Mouse (Mus musculus): ENCODE results near the gene Map6d1. TPM values are rescaled to one million over a fixed set of nuclear protein-coding genes. Genes with fewer than 3 reads are reported as not detected.

Gene Map6d1
- polyA plus RNA-seq, 1 experiment: 0.13 TPM

GRCm38 (mm10) chr16:20234406-20234805 is 6.8 kb downstream of the Map6d1 start:
- H3K79me3 ChIP-seq (ENCODE audit: low read depth): no peaks in the 10 kb centered on the region
- no peaks in the 10 kb centered on the region for H3K27me3 ChIP-seq (ENCODE audit: control insufficient read depth, insufficient read depth, insufficient read length)
- H3K4me3 ChIP-seq (ENCODE audit: insufficient read depth, poor library complexity, severe bottlenecking): no peak overlapping the region
- TF ChIP-seq MYOG (IDR thresholded peaks at IDR 0.05; ENCODE audit: control insufficient read depth, extremely low read depth, insufficient read length) (no peak), MAX (IDR thresholded peaks at IDR 0.05) (no peak)
- peaks cover 18% of the 10 kb centered on the region for H3K36me3 ChIP-seq (ENCODE audit: control insufficient read depth, insufficient read depth)
- no peaks in the 10 kb centered on the region for H3K79me2 ChIP-seq (ENCODE audit: control insufficient read depth, insufficient read depth)
- H3ac ChIP-seq (ENCODE audit: control insufficient read depth, insufficient read length, low read depth): no peak overlapping the region

DNA sequence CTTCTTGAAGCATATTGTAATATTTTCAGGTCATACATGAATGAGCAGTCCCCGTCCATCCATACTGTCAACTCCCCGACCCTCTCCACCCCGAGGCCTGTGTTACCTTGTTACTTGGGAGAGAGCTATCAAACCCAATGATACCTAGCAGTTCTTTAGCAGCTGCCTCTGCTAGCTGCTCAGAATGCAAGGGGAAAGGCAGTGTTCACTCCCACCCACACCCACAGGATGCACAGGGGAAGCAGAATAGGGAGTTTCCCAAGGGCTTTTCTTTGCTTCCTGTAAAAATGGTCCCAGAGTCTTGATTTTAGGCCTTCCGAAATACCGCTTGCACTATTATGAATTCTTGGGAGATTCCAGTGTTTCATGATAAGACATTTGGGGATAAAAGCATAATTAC is 13.0 kb downstream of the Map6d1 start:
- H3K79me3 ChIP-seq (ENCODE audit: low read depth): no peaks in the 10 kb centered on the region
- H3K79me2 ChIP-seq (ENCODE audit: control insufficient read depth, insufficient read depth): no peaks in the 10 kb centered on the region
- no peak overlapping the region for H3K4me3 ChIP-seq (ENCODE audit: insufficient read depth, poor library complexity, severe bottlenecking)
- H3ac ChIP-seq (ENCODE audit: control insufficient read depth, insufficient read length, low read depth): no peak overlapping the region
- peaks cover 50% of the 10 kb centered on the region for H3K36me3 ChIP-seq (ENCODE audit: control insufficient read depth, insufficient read depth)
- no peak for TF ChIP-seq MYOD1 (IDR thresholded peaks at IDR 0.05; ENCODE audit: control insufficient read depth, insufficient read length, low read depth)
- TF ChIP-seq MYOG (IDR thresholded peaks at IDR 0.05; ENCODE audit: control insufficient read depth, extremely low read depth, insufficient read length): no peak
- TF ChIP-seq CTCF (IDR thresholded peaks at IDR 0.05; ENCODE audit: control insufficient read depth, insufficient read depth, insufficient read length): no peak
- no peaks in the 10 kb centered on the region for H3K27me3 ChIP-seq (ENCODE audit: control insufficient read depth, insufficient read depth, insufficient read length)

DNA sequence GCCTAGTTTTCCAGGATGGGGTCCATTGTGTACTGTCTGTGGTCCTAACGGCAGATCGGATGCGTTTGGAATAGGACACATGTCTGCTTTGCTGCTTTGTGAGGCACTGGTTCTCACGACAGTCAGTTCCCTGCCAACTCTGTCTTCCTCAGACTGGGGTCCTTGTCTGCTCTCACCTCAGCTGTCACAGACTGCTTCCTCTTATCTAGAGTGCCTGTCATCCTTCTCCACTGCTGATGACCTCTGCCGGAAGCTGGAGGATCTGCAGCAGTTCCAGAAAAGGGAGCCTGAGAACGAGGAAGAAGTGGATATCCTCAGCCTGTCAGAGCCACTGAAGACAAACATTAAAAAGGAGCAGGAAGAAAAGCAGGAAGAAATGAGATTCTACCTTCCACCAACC is 13.7 kb downstream of the Map6d1 start:
- peaks cover 57% of the 10 kb centered on the region for H3K36me3 ChIP-seq (ENCODE audit: control insufficient read depth, insufficient read depth)
- no peak overlapping the region for H3ac ChIP-seq (ENCODE audit: control insufficient read depth, insufficient read length, low read depth)
- no peaks in the 10 kb centered on the region for H3K79me2 ChIP-seq (ENCODE audit: control insufficient read depth, insufficient read depth)
- no peak overlapping the region for H3K4me3 ChIP-seq (ENCODE audit: insufficient read depth, poor library complexity, severe bottlenecking)
- no peaks in the 10 kb centered on the region for H3K79me3 ChIP-seq (ENCODE audit: low read depth)
- H3K27me3 ChIP-seq (ENCODE audit: control insufficient read depth, insufficient read depth, insufficient read length): no peaks in the 10 kb centered on the region
- TF ChIP-seq FOSL1 (IDR thresholded peaks at IDR 0.05; ENCODE audit: insufficient read depth, low read length, poor library complexity, severe bottlenecking) (no peak), CTCF (IDR thresholded peaks at IDR 0.05; ENCODE audit: control insufficient read depth, insufficient read depth, insufficient read length) (no peak), CEBPB (IDR thresholded peaks at IDR 0.05; ENCODE audit: low read depth) (no peak), MYOD1 (IDR thresholded peaks at IDR 0.05; ENCODE audit: control insufficient read depth, insufficient read length, low read depth) (no peak), MAX (IDR thresholded peaks at IDR 0.05) (no peak), USF1 (IDR thresholded peaks at IDR 0.05; ENCODE audit: low read depth) (no peak), MYOG (IDR thresholded peaks at IDR 0.05; ENCODE audit: control insufficient read depth, extremely low read depth, insufficient read length) (no peak)

- no peak overlapping the region for H3ac ChIP-seq (ENCODE audit: control insufficient read depth, insufficient read length, low read depth)
- no peaks in the 10 kb centered on the region for H3K79me2 ChIP-seq (ENCODE audit: control insufficient read depth, insufficient read depth)
- no peak overlapping the region for H3K4me3 ChIP-seq (ENCODE audit: insufficient read depth, poor library complexity, severe bottlenecking)
- no peak for TF ChIP-seq MAX (IDR thresholded peaks at IDR 0.05)
- TF ChIP-seq CEBPB (IDR thresholded peaks at IDR 0.05; ENCODE audit: low read depth): no peak
- TF ChIP-seq USF1 (IDR thresholded peaks at IDR 0.05; ENCODE audit: low read depth): no peak
- no peak for TF ChIP-seq MYOD1 (IDR thresholded peaks at IDR 0.05; ENCODE audit: control insufficient read depth, insufficient read length, low read depth)
- no peaks in the 10 kb centered on the region for H3K79me3 ChIP-seq (ENCODE audit: low read depth)
- H3K27me3 ChIP-seq (ENCODE audit: control insufficient read depth, insufficient read depth, insufficient read length): no peaks in the 10 kb centered on the region
- peaks cover 63% of the 10 kb centered on the region for H3K36me3 ChIP-seq (ENCODE audit: control insufficient read depth, insufficient read depth)
These were observed 14.5 kb downstream of the Map6d1 start for GRCm38 (mm10) chr16:20226676-20227075.

DNA sequence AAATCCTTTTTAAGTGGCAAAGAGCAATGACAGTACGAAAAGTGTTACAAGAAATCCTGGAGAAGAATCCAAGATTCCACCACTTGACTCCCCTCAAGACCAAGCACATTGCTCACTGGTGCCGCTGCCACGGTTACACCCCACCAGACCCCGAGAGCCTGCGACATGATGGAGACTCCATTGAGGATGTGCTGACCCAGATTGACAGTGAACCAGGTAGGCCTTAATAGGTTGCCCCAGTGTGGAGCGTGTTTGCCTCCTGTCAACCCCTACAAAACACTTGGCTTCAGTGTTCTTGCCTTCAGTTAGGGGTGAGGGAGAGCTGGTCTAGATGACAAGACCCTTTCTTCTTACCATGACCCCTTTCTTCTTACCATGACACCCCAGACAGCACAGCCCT is 18.4 kb downstream of the Map6d1 start:
- Histone ChIP-seq H3K79me2 (ENCODE audit: control insufficient read depth, insufficient read depth) (no peaks in the 10 kb centered on the region), H3ac (ENCODE audit: control insufficient read depth, insufficient read length, low read depth) (no peak overlapping the region), H3K36me3 (ENCODE audit: control insufficient read depth, insufficient read depth) (peaks cover 65% of the 10 kb centered on the region), H3K79me3 (ENCODE audit: low read depth) (no peaks in the 10 kb centered on the region), H3K27me3 (ENCODE audit: control insufficient read depth, insufficient read depth, insufficient read length) (no peaks in the 10 kb centered on the region), H3K4me3 (ENCODE audit: insufficient read depth, poor library complexity, severe bottlenecking) (no peak overlapping the region)
- TF ChIP-seq FOSL1 (IDR thresholded peaks at IDR 0.05; ENCODE audit: insufficient read depth, low read length, poor library complexity, severe bottlenecking) (no peak), USF1 (IDR thresholded peaks at IDR 0.05; ENCODE audit: low read depth) (no peak), CEBPB (IDR thresholded peaks at IDR 0.05; ENCODE audit: low read depth) (no peak), MYOG (IDR thresholded peaks at IDR 0.05; ENCODE audit: control insufficient read depth, extremely low read depth, insufficient read length) (no peak), MAX (IDR thresholded peaks at IDR 0.05) (no peak), MYOD1 (IDR thresholded peaks at IDR 0.05; ENCODE audit: control insufficient read depth, insufficient read length, low read depth) (no peak)

DNA sequence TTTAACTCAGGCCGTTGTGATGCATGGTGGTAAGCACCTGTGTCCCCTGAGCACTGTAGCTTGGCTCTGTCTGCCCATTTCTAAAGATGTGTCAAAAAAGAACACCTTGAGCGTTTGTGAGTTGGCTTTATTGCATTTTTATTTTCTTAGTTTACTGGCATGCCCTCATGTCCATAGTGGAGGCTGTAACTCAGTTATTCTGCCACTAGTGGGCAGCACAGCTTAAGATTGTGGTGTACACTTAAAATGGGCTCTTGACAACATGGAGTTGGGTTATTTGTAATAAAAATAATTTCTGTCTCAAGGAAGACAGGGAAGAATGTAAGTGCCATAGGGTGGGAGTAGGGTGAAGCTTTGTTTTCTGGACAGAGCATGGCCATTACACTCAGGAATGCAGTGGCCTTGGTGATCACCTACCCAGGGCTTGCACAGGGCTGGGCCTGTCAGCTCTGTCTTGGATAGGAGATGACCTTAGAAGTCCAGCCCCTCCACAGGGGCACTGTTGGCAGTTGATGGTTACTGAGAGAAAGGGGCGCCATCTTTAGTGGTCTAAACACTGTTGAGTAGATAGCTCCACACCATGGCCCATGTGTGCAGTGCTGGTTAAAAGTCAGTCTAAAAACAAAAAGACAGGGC is 27.4 kb downstream of the Map6d1 start:
- Histone ChIP-seq H3K79me2 (ENCODE audit: control insufficient read depth, insufficient read depth) (no peaks in the 10 kb centered on the region), H3K27me3 (ENCODE audit: control insufficient read depth, insufficient read depth, insufficient read length) (no peaks in the 10 kb centered on the region), H3K36me3 (ENCODE audit: control insufficient read depth, insufficient read depth) (peaks cover 79% of the 10 kb centered on the region), H3K4me3 (ENCODE audit: insufficient read depth, poor library complexity, severe bottlenecking) (no peak overlapping the region), H3K79me3 (ENCODE audit: low read depth) (no peaks in the 10 kb centered on the region), H3ac (ENCODE audit: control insufficient read depth, insufficient read length, low read depth) (no peak overlapping the region)
- TF ChIP-seq MAX (IDR thresholded peaks at IDR 0.05): no peak
- no peak for TF ChIP-seq MYOD1 (IDR thresholded peaks at IDR 0.05; ENCODE audit: control insufficient read depth, insufficient read length, low read depth)
- TF ChIP-seq CEBPB (IDR thresholded peaks at IDR 0.05; ENCODE audit: low read depth): no peak
- TF ChIP-seq MYOG (IDR thresholded peaks at IDR 0.05; ENCODE audit: control insufficient read depth, extremely low read depth, insufficient read length): no peak
- TF ChIP-seq USF1 (IDR thresholded peaks at IDR 0.05; ENCODE audit: low read depth): no peak
- TF ChIP-seq FOSL1 (IDR thresholded peaks at IDR 0.05; ENCODE audit: insufficient read depth, low read length, poor library complexity, severe bottlenecking): no peak
- TF ChIP-seq CTCF (IDR thresholded peaks at IDR 0.05; ENCODE audit: control insufficient read depth, insufficient read depth, insufficient read length): no peak
